Mouse (Mus musculus) forebrain, postnatal 0 days (tissue): ENCODE data around the gene Ankfn1. TPM values are rescaled to one million over a fixed set of nuclear protein-coding genes. Genes with fewer than 3 reads are reported as not detected.
A peak's percentile ranks its signal among the peaks of the same experiment; 100 is the strongest.

Source experiments
- ATAC-seq: fragments of 200-750 bp; cut with Nextera tagmentation; 2 replicates; pipeline ENCODE4 v1.8.0; 2017; ENCODE audit warnings: mild to moderate bottlenecking, moderate library complexity
- DNase-seq: peaks from one replicate; pipeline ENCODE4 v3.0.0-alpha.2; 2015
- H3K27ac ChIP-seq: fragments of 300-500 bp; sonication (generic); 2 replicates; pipeline ENCODE4 v1.5.1; 2014; ENCODE audit warnings: low read depth, mild to moderate bottlenecking, antibody characterized with exemption, low read length, moderate library complexity, mixed read lengths
- H3K27me3 ChIP-seq: fragments of 300-500 bp; sonication (generic); 2 replicates; pipeline ENCODE4 v1.6.1; 2014; ENCODE audit warnings: mild to moderate bottlenecking, low read length, mixed read lengths; ENCODE audit not compliant: insufficient read depth
- H3K36me3 ChIP-seq: fragments of 300-500 bp; sonication (generic); 2 replicates; pipeline ENCODE4 v1.6.1; 2014; ENCODE audit warnings: mild to moderate bottlenecking, moderate library complexity; ENCODE audit not compliant: insufficient read depth
- H3K4me1 ChIP-seq: fragments of 300-500 bp; sonication (generic); 2 replicates; pipeline ENCODE4 v1.6.1; 2014; ENCODE audit warnings: antibody characterized with exemption; ENCODE audit not compliant: insufficient read depth
- H3K4me2 ChIP-seq: fragments of 300-500 bp; sonication (generic); 2 replicates; pipeline ENCODE4 v1.6.1; 2014; ENCODE audit warnings: low read depth, mild to moderate bottlenecking, moderate library complexity
- H3K4me3 ChIP-seq: fragments of 300-500 bp; sonication (generic); 2 replicates; pipeline ENCODE4 v1.5.1; 2014; ENCODE audit warnings: low read depth, low read length, mixed read lengths
- H3K9ac ChIP-seq: fragments of 300-500 bp; sonication (generic); 2 replicates; pipeline ENCODE4 v1.6.1; 2014; ENCODE audit warnings: mild to moderate bottlenecking
- H3K9me3 ChIP-seq: fragments of 300-500 bp; sonication (generic); 2 replicates; pipeline ENCODE4 v1.6.1; 2016; ENCODE audit warnings: low read length
- CTCF ChIP-seq: sonication (generic); IDR thresholded peaks from 2 replicates; pipeline ENCODE4 v1.5.1; 2016; ENCODE audit warnings: antibody characterized with exemption, control low read depth, low read depth
- WGBS: fragments of 180-500 bp; shearing (Covaris S2); extraction: QIAGEN DNeasy Blood & Tissue Kit; methylation state at CpG from one replicate; pipeline ENCODE4 v1.1.7; 2014; 5-methylcytosine and 5-hydroxymethylcytosine counted together
- polyA plus RNA-seq: library from polyadenylated mRNA; unstranded; fragments of >200 nt; fragmentation: Nextera tagmentation; extraction: Ambion mirVana; gene quantifications from 2 replicates; pipeline ENCODE4 v1.2.1, GENCODE M21; 2015
- total RNA-seq: library from RNA; depleted of rRNA; stranded (reverse); fragments of >200 nt; gene quantifications from 2 replicates; pipeline ENCODE4 v1.2.3, GENCODE M21; 2014

Gene Ankfn1
- total and polyA plus RNA-seq, 2 experiments from 2014 or later, result 3.9 to 22.5 TPM

DNA sequence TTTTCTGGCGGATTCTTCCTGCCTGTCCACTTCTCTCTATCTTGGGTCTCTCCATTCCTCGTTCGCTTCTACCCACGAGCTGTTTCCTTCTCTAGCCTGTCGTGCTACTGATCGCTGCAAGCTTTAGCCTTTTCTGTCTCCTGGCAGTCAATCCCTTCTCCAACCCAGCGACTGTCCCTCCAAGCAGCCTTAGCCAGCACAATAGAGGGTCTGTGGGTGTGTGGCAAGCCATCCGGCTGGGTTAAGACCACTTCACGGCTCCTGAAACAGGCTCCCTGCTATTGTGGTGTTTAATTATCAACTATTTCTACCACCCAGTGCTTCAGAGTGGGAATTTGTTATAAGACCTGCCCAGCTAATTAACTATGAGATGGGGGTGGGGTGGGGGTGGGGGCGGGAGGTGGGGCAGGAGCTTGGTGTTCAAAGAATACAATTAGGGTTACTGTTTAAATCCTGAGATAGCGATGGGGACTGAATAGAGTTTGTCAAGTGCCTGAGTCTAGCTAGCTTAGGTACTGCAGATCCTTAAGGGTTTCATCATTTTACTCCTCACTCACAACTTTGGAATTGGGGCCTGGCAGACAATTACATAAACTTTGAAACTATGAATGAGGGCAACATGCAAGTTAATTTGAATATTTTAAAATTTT, 268.7 kb downstream of the Ankfn1 start:
- H3K9me3 ChIP-seq, result no peaks in the 10 kb centered on the region
- no peak overlapping the region for H3K4me2 ChIP-seq
- H3K4me3 ChIP-seq, result no peak overlapping the region
- H3K4me1 ChIP-seq, result no peaks in the 10 kb centered on the region; the same call in 1 of the 2 replicates
- no peak for TF ChIP-seq CTCF
- DNase-seq (no peak), ATAC-seq (no peak)
- no peak overlapping the region for H3K27ac ChIP-seq
- WGBS, result 9% methylated on average over 11 of the region's 11 CpGs
- H3K9ac ChIP-seq, result no peak overlapping the region
- H3K27me3 ChIP-seq, result peaks cover 4% of the 10 kb centered on the region; the same call in 1 of the 2 replicates
- no peaks in the 10 kb centered on the region for H3K36me3 ChIP-seq

DNA sequence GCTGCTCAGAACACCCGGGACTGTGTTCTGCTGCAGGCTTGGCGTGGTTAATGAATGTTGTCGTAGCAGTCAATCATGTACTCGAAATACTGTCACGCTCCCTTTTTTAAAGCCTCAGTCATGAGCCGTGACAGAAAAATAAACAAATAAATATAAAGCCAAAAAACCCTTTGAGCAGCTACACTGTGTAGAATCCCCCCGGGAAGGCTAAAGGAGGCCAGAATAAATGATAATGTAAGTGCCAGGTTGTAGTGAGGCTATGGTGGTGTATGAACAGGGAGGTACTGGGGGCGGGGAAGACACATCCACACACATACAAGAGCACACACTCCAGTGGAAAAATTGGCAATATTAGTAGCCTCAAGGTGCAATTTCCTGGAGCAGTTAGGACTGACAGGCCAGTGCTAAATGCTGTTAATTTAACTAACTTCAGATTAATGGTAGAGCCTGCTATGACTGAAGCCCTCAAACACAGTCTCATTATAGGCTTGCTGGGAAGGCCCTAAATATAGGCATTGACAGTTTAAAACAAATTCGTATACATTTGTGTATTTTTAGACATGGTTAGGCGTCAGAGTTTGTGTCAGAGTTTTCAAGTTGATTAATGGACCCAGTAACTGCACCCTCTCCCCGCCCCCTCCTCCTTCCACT, 270.7 kb downstream of the Ankfn1 start:
- H3K27me3 ChIP-seq, result peaks cover 4% of the 10 kb centered on the region; the same call in 1 of the 2 replicates
- ATAC-seq, result peak; percentile 56

DNA sequence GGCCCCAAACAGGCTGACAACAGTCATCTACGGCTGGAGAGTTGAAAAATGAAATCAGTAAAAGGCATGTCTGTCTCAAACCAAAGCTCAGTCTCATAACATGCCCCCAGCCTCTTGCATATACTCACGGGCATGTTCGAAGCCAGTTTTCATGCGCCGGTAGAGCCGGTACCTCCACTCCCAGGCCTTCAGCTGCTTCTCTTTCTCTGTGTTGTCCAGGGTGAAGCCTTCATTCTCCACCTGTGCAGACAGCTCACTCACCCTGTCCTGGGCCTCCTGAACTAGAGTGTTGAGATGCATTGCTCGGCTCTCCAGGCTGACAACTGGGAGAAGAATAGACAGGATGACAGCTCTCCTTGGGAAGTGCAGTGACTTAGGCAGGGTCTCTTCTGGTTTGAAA, 272.4 kb downstream of the Ankfn1 start:
- Histone ChIP-seq H3K4me2 (no peak overlapping the region), H3K9me3 (no peaks in the 10 kb centered on the region), H3K27ac (no peak overlapping the region), H3K36me3 (no peaks in the 10 kb centered on the region), H3K4me1 (no peaks in the 10 kb centered on the region; the same call in 1 of the 2 replicates), H3K4me3 (no peak overlapping the region), H3K27me3 (no peaks in the 10 kb centered on the region; the same call in 1 of the 2 replicates), H3K9ac (no peak overlapping the region)
- 91% methylated on average over 7 of the region's 7 CpGs for WGBS
- DNase-seq, result no peak
- no peak for TF ChIP-seq CTCF
- ATAC-seq, result no peak

More for the DNA sequence above, 270.7 kb downstream of the Ankfn1 start:
- no peak for TF ChIP-seq CTCF
- no peaks in the 10 kb centered on the region; the same call in 1 of the 2 replicates for H3K4me1 ChIP-seq
- no peak overlapping the region for H3K4me3 ChIP-seq
- H3K27ac ChIP-seq, result no peak overlapping the region
- 23% methylated on average over 11 of the region's 11 CpGs for WGBS
- H3K9me3 ChIP-seq, result no peaks in the 10 kb centered on the region
- no peak overlapping the region for H3K4me2 ChIP-seq
- no peak overlapping the region for H3K9ac ChIP-seq
- no peaks in the 10 kb centered on the region for H3K36me3 ChIP-seq
- no peak for DNase-seq

DNA sequence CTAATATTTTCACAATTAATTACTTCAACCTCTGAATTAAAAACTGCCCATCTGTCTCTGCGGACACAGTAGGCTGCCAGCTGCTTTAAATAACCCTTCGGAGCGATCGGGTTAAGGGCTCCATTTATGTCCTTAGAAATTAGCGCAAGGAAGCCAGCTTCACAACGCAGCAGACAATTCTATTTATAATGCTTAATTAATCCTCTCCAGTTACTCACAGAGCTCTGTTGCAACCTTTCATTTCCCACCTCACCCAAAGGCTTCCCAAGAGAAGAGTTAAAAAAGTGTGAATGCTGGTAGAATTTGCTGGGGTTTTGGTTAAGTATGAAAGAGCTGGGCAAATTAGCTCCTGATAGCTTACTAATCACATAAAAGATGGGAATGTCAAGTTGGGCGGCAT, 275.7 kb downstream of the Ankfn1 start:
- 13% methylated on average over 7 of the region's 7 CpGs for WGBS
- Histone ChIP-seq H3K27me3 (no peaks in the 10 kb centered on the region; the same call in 1 of the 2 replicates), H3K9ac (no peak overlapping the region), H3K4me1 (no peaks in the 10 kb centered on the region; the same call in 1 of the 2 replicates), H3K4me2 (no peak overlapping the region), H3K27ac (no peak overlapping the region), H3K36me3 (no peaks in the 10 kb centered on the region), H3K4me3 (no peak overlapping the region), H3K9me3 (no peaks in the 10 kb centered on the region)
- ATAC-seq (no peak), DNase-seq (no peak)
- no peak for TF ChIP-seq CTCF

DNA sequence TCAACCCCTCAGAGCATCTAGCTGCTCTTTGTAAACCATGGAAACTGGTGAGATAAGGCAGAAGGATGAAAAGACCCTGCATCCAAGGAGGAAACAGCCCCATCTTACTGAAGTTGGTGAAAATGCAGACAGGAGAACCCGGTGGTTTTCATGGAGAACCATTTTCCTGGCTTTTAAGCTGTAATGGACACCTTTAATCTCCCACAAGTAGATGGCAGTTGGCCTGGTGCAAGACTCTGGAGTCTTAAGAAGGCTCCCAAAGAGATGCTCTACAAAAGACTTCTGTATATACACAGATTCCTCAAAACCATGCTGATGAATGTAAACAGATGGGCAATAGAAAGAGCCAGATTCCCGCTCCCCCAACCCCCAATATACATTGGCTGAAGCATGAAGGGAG, 276.5 kb downstream of the Ankfn1 start:
- DNase-seq, result peak; percentile 30
- H3K36me3 ChIP-seq, result no peaks in the 10 kb centered on the region
- no peak for ATAC-seq
- 65% methylated on average over 2 of the region's 2 CpGs for WGBS
- H3K9ac ChIP-seq, result no peak overlapping the region
- no peaks in the 10 kb centered on the region for H3K9me3 ChIP-seq
- H3K4me3 ChIP-seq, result no peak overlapping the region
- H3K27ac ChIP-seq, result no peak overlapping the region
- TF ChIP-seq CTCF, result no peak
- H3K4me1 ChIP-seq, result no peaks in the 10 kb centered on the region
- H3K4me2 ChIP-seq, result no peak overlapping the region
- no peaks in the 10 kb centered on the region; the same call in 1 of the 2 replicates for H3K27me3 ChIP-seq

DNA sequence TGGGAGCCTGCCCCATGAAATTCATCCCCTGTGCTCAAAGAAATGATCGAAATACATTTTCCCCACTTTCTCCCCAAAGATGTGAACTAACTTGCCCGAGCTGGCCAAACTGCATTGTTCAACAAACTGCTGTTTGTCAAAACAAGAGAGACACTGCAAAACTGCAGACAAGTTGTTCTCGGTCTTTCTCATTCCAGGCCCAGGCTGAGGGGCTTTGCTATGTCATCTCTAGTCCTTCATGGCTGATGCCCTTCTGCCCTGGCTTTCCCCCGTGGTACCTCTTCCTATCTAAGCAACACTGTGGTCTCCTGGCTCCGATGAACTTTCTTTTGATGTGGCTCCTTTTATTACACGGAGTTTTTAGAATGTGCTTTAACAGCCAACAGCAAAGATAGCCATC, 296.4 kb downstream of the Ankfn1 start:
- no peak for ATAC-seq
- no peak for TF ChIP-seq CTCF
- Histone ChIP-seq H3K4me2 (no peak overlapping the region), H3K9ac (no peak overlapping the region), H3K27ac (no peak overlapping the region), H3K4me3 (no peak overlapping the region), H3K27me3 (no peaks in the 10 kb centered on the region), H3K9me3 (no peaks in the 10 kb centered on the region), H3K4me1 (no peaks in the 10 kb centered on the region), H3K36me3 (no peaks in the 10 kb centered on the region)
- DNase-seq, result no peak
- 76% methylated on average over 6 of the region's 6 CpGs for WGBS

DNA sequence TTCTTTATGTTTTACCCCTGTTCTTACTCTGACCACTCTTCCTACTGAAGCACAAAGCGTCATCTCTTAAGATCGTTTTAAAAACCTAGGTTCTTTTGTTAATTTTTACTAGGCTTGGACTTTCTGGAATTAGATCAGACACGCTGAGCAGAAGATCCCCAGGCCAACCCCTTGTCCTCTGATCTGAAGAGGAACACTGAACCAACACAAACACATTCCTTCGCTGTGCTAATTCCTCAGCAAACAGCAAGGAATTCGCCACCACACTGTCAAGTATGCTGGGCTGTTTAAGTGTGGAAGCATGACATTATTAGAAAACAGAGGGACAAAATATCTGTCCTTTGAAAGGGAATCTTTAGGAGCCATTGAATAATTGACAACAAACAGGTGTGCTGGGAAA, 300.5 kb downstream of the Ankfn1 start:
- 74% methylated on average over 5 of the region's 5 CpGs for WGBS
- Histone ChIP-seq H3K4me3 (no peak overlapping the region), H3K4me1 (no peaks in the 10 kb centered on the region), H3K9ac (no peak overlapping the region), H3K9me3 (no peaks in the 10 kb centered on the region), H3K36me3 (no peaks in the 10 kb centered on the region), H3K27ac (no peak overlapping the region), H3K27me3 (no peaks in the 10 kb centered on the region), H3K4me2 (no peak overlapping the region)
- DNase-seq, result no peak
- TF ChIP-seq CTCF, result no peak
- no peak for ATAC-seq
